Mouse (Mus musculus) adipocyte (in vitro differentiated cells): ENCODE results near the gene Lbx1.

ENCODE experiments used
- DNase-seq: peaks from one replicate; pipeline ENCODE4 v3.0.0-alpha.2; 2016; ENCODE audit warnings: low spot score

Gene Lbx1

DNA sequence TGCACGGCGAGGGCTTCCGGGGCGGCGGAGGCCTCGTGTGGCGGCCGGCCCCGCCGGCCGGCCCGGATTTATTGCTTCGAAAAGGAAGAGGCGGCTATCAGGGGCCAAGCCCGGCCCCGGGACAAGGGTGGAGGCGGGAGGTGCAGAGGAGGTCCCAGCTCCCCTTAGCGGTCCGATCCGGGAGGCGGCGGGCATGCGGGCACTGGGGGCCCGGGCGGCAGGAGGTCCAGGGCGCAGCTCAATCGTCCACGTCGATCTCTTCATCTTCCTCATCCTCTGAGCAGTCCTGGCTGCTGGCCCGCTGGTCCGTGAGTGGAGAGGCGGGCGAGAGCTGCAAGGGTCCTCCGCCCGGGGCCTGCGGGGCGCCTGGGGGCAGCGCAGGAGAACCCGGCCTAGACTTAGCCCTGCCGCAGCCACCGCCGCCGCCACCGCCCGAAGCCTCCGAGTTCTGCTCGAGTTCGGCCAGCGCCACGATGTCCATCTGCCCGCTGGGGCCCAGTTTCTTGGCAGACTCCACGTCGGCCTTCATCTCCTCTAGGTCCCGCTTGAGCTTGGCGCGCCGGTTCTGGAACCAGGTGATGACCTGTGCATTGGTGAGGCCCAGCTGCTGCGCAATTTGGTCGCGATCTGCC is 2.0 kb downstream of the Lbx1 start:
- no peak for DNase-seq

DNA sequence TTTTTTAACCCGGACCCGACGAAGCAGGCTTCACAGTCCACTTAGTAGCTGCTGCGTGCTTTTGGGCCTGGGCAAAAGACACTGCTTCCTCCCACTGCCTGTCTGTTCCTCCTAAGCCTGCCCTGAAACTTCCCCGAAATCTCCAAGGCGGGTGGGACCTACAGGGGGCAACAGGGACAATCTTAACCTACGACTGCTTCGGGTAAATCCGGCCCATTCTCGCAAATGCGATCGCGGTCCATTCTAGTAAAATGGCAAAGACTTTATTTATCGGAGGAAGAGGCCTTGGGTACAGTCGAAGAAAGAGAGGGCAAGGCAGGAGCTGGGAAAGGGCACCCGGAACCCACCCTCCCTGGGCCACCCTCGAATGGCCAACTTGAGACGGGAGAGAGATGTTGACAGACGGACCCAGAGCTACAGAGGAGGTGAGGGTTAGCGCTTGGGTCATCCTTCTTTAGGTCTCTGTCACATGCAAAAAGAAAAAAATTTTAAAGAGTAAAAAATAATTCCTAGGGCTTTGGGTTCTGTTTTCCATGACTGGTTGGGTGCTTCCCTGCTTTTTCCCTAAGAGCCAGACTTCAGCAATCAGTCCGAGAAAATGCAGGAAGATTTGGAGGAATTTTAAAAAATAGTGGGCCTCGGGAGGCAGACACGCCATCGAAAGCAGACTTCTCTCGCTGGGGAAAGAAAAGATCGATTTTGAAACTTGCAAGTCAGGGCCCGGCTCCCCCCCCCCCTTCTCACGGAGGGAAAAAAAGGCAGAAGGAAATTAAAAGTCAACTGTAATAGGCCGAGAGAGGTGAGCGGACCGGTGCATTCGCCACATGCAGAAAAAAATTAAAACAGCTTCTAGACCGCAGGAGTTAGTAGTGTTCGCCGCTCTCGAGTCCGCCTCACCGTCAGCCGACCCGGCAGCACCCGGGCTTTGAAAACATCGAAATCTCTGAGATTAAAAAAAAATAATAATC is 2.9 kb downstream of the Lbx1 start:
- DNase-seq: no peak

DNA sequence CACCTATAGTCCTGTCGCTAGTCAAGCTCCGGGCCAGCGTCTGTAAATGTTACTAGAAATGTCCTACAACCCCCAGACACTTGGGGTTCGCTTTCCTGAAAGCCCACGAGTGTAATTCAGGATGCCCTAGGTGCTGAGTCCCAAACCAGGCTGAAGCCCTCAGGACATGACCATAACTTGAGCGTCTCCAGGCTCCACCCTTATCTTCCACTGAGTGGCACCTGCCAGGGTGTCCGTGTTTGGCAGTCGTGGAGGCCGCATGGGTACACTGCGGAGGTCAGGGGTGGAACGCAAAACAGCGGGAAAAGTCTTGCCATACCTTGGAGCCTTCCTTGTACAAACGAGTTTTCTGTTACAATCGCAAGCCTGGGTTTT is 3.6 kb downstream of the Lbx1 start:
- no peak for DNase-seq

DNA sequence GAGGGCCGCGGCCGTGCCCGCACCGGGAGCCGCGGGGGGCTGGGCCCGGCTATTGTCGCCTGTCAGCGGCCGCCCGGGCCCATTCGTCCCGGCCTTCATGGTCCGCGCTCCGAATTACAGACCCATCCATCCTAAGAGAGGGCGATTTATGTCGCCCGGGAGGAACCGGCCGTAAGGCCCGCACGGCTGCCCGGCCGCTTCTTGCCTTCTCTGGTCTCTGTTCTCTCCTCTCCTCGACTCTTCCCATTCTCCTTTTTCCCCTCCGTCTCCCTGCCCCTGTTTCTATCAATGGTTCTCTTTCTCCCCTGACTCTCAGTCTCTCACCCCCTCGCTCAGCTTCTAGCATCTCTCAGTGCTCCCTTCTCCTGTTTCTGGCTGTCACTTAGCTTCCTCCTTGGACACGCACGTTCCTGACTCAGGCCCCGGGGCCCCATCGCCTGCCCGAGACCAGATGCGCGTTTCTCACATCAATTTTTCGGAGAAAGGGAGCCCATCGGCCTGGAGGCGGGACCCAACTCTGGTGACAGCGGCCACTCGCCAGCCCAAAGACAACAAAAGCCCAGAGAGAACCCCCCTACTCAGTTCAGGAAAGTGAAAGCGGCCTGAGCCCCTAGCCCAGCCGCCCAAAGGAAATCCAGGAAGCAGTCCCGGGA is 4.1 kb downstream of the Lbx1 start:
- DNase-seq: no peak

DNA sequence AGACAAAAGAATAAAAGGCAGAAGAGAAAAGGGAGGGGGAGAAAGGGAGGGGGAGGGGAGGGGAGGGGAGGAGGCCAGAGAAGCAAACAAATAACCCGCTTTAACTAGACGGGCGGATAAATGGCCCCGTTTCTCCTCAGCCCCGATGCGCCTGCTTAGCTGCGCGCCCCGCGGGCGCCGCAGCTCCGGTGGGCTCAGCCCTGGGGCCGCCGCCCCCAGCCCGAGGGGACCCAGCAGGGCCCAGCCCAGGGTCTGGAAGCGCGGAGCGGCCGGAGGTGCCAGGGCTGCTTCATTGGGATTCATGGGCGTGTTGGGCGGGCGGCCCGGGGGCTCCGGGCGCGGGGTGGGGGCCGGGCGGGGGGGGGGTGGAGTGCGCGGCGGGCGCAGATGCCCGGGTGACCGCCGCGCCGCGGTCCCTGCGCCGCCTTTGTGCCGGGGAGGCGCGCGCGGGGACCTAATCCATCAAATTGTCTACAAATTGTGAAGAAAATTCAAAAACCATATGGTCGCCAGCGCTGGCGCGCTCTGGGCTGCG is 4.7 kb downstream of the Lbx1 start:
- DNase-seq: no peak

DNA sequence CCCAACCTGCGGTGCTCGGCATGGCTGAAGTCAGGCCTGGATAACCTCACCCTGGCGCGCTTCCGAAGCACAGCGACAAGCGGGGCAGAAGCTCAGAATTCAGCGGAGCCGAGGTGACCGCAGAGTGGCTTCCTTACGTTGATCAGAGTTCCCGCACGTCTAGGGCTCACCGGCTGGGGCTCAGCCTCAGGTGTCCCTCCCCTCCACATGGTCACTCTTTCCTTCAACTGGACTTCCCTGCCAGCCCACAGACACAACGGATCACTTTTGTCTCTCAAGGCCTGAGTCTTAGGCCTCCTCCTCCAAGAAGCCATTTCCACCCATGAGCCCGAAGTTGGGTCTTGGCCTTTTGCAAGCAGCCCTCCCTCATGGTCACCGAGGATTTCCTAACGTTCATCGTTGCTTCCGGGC is 5.4 kb downstream of the Lbx1 start:
- no peak for DNase-seq

DNA sequence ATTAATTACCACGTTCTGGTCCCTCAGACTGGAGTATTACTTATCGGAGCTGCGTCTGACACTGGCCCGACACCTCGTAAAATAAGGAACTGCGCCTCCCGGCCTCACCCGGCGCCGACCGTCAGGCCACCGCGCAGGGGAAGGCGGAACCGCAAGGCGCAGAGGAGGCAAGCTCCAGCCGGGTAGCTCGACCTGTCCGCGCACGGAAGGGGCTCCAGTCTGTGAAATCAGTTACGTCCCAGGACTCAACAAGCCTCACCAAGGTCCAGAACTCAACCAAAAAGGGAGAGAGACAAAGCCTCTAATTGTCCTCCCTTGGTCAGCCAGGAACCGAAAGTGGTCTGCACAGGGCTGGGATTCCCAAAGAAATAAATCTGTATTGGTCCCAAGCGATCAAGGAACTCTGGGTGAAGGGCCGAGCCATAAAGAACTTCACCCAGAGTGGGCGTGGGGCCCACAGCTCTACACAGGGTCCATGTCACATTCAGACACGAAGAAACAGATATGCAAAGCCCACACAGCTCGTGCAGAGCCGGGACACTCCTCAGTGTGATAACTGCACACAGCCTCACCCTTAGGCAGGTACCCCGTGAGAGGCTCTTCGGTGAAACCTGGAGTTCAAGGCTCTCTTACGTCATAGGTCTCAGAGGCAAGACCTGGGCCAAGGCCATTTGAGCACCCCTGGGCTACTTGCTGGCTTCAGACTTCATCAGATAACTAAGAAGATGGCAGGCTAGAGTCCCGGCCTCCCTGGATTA is 6.1 kb downstream of the Lbx1 start:
- DNase-seq: no peak

DNA sequence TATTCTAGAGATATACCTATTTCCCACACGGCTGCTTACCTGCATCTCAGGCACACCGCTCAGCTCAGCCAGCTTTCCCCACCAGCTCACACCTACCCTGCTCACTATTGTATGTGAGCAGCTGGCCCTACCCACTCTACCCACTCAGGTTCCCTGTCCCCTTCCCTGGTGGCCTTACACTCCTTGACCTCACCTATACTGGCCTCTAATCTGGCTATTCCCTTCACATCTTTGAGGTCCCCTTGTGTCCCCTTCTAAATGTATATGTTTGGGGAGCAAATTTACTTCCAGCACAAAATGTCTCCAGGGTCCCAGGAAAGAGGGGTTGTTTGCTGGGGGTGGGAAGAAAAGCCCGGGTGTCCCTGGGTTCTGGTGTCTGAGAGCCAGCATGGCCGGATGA is 6.8 kb downstream of the Lbx1 start:
- no peak for DNase-seq

DNA sequence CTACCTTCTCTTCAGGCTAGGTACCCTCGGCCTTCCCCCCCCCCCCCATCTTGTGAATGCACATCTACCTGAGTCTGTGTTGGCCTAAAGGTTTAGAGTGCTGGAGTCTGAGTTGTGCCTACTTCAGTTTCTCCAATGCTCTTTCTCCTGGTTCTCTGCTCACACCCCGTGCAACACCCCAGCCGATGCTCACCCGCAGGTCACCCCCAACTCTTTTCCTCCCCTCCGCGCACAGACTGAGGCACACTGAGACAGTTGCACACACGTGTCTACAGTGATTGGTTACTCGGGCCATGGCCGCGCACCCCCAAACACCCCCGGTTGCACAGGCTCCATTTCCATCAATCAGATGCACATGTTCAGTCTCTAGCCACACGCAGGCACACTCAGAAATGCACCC is 7.5 kb downstream of the Lbx1 start:
- no peak for DNase-seq

DNA sequence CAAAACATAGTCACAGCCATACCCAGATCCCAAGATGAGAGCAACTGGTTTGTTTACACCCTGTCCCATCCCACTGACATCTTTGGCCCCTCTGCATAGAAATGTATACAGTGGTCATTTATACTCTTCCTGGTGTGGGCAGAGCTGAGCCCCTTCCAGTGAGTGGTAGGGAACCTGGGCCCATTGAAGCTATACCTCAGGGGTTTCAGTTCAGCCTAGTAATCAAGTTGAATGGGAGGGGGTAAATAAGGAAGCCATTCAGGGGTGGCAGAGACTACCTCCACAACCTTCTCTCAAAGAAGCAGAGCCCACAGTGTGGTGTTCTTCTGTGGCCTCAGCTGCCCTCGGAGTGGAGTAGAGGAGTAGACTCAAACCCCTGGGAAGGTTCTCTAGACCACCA is 7.9 kb downstream of the Lbx1 start:
- no peak for DNase-seq

DNA sequence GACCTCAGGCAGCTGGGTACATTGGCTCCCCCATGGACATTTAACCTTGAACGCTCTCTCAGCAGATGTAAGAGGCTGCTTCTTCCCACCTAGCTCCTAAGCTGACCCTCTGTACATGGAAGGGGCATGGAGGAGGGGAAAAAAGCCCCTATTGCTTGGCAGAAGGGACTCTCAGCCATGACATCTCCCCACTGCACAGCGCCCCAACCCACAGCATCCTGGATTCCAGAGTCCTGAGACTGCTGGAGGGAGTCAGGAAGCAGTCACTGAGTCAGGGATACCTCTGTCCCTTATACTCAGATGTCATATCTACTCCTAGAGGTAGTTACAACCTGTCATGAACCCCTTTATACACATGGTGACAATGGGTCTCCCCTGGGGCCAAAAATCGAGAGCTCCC is 8.6 kb downstream of the Lbx1 start:
- no peak for DNase-seq

DNA sequence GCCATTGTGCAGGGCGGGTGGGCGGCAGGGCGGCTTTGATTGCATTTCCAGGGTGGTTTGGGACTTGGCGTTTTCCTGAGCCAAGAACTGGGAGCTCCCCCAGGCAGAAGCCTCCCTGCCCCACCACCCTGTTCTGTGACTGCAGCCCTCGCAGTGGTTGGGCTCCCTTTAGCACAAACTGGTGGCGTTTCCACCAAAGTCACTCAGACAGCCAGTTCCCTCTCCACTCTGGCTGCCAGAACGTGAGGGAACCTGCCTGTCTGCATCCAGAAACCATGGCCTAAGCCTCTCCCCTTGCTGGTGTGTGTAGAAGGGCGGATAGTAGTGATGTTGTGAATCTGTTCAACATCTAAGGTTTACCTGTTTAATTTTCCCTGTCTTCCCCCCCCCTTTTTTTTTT is 9.4 kb downstream of the Lbx1 start:
- no peak for DNase-seq

DNA sequence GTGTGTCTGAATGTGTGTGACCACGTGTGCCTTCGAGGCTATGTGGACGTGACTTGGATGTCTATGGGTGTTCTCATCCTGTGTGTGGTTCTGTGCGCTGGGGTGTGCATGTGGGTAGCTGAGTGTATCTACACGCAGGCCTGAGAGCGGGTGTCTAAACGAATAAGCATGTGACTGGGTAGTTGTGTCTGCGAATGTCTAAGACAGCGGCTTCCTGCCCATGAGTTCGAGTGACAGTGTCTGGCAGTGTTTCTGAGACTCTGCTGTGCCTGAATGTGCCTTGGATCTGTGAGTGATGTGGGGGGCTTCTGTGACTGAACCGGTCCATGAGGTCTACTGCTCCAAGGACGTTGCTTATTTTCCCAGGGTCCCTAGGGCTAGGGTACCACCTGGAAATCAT is 10.5 kb downstream of the Lbx1 start:
- no peak for DNase-seq

DNA sequence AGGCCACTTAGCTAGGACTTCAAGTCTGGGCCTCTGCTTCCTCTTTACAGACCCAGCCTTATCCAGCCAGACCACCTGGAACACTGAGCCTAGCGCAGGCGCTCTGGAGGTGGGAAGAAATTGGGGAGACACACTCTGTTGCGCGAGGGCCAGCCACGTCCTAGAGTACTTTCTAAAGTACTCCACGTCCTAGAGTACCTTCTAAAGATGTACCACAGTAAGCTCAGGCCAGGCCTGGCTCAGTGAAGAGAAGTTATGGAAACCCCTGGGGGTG is 11.4 kb downstream of the Lbx1 start:
- no peak for DNase-seq

DNA sequence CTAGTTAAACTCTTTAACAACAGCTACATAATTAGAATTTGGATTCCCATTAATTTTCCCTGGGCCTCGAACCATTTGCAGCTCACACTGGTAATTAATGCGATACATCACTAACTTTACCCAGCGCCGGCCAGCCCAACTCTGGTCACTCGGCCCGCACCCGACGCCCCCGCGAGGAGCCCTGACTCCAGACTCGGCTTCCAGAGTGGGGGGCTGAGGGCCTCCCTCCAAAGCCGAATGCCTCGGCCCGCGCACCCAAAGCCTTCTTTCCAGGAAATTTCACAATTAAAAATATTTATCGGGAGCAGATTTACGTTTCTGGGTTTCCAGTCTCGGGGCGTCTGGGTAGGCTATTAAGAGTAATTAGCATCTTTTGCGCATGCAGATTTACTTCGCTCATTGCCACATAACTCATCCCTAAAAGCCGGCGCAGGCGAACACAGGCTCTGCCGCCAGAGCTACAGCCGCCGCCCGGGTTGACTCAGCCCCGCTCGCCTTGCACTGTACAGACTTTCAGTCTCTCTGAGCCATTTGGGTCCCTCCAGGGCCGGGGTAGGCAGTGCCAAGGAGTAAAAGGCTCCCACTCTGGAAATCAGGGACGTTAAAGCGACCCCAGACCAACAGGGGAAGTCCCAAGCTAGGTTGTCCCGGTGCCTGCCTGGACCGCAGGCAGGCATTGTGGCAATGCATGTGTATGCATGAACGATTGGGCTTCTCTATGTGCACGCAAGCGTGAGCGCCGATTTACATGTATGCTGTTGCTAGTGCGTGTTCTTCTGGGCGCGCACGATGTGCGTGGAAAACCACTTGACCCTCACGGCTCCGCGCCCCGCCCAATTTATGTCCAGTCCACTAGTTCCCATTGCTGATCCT is 12.0 kb downstream of the Lbx1 start:
- DNase-seq: no peak

DNA sequence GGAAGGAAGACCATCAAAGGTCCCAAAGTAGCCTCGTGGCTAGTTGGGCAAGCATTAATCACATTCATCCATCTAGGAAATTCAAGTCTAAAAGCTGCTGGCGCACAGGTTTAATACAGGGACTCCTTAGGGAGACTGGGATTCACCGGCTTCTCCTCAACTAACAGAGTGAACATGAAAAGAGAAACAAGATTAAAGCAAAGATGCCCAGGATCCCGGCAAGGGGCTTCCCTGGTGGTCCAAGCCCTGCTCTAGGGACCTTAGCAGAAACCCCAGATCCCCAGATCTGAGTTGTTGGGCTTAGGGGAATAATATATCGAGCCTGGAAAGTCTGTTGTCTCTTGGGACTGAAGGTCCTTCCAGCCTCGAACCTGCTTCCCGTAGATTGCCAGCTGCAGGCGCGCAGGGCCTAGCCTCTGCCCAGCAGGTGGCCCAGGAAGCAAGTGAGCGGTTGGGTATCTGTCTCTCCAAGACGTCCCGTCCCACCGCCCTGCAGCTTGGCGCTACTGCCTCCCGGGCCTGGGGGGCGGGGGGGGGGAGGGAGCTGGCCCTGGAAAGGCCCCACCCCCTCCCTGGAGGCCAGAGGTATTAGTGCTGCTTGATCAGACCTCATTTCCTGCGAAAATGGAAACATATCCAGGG is 13.3 kb downstream of the Lbx1 start:
- no peak for DNase-seq

DNA sequence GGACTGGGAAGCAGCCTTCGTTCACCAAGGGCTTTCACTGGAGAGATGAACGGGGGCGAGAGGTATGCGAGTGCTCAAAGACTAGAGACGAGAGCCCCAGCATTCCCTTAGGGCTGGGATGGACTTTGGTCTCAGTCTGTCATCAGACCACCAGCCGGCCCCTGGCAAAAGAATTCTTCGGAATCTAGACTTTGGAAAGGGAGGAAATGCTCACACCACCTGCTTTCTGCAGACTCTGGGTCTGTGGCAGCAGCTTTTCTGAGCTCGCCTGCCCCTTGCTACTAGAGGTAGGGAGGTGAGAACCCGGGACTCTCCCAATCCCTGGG is 14.2 kb downstream of the Lbx1 start:
- no peak for DNase-seq

DNA sequence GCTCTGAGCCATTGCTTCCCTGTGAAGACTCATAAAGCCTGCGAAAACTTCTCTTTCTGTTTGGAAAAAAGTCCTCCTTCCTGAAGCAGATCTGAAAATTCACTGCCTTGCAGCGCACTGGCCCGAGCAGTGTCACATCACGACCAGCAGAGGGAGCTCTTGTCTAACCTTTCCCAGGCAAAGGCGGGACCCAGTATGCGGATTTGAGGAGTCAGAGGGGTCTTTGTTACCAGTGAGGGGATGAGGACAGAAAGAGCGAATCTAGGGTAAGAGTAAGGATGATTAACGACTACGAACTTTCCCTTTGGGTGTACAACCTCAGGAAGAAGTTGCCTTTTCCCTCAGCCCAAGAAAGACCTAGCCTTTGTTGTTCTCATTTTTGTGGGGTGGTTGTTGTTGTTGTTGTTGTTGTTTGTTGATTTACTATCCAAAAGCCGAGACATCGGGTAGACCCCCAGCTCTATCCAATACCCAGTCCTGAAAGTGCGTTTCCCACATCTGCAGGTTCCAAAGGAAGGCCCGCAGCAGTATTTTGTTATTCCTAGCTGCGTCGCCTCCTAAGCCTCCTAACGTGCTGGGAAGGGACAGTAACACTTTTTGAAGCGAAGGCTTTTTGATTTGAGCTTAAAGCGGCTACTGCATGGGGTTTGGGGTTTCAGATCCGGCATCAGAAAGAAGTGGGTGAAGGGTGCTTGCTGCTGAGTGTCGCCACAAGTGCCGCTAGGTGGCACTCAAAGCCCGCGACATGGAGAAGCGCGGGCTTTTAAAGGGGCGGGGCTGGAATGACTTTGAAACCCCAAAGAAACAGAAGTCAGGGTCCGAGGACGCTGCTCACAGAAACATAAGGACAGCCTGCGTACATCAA is 14.8 kb downstream of the Lbx1 start:
- DNase-seq: peak; percentile 85

DNA sequence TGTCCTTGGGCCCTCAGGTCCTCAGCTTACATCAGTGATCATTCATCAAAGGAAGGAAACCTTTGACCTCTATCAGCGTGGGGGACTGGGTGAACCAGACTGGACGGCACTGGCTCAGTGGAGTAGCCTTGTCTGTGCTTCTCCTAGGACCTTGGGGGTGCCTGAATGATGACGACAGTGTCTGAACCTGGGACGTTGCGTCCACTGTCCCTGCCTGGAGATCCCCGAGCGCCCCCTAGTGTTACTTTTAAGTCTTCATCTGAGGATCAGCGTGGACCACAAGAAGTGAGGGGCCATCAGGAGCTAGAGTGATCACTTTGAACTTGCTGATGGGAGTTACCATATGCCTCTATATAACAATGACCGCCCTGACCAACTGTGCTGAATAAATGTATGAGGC is 19.4 kb downstream of the Lbx1 start:
- peak; percentile 47 for DNase-seq

DNA sequence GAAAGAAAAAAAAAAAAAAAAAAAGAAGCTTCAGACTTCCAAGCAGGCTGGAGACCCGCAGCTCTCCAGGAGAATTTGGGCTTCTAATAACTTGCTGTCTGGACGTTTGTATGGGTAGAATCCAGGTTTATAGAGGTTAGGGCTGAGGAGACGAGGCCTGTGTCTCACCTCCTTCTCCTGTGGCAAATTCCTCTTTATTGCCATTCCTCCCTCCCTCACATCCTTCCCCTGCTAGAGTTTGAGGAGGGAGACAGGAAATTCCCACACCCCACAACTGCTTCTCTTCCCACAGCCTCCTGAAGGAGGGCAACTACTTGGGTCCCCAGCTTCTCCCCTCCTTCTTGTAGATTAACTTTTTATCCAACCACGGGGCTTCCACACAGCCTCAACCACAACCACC is 20.2 kb downstream of the Lbx1 start:
- no peak for DNase-seq
